Comparison of ENCODE assay signal across 9 mouse cellular contexts in genomic region chr14:102510387-102510786, GRCm38 (mm10).
DNase-seq lines count a peak whose midpoint lies in the region; ATAC-seq and TF ChIP-seq lines count a peak whose summit lies in the region.
"Had no signal": no experiment of that assay in that cellular context is flagged by ENCODE, and none has a peak within 500 bp of the region (broad histone marks: within the 10 kb centered on the region; RNA-seq: fewer than 3 reads in every experiment).

No protein-coding gene starts in this region.

- no peak for TF ChIP-seq EP300 in MEL (IDR thresholded peaks at IDR 0.05; ENCODE audit: low read depth in 1 of 2, low read length in 2 of 2)

- no peaks in the 10 kb centered on the region for H3K4me1 ChIP-seq in MEL (ENCODE audit: control insufficient read depth in 1 of 2, insufficient read depth in 2 of 2, low read length in 2 of 2)
- H3K4me1 ChIP-seq: stomach, embryonic 15.5 days had no signal

- no peaks in the 10 kb centered on the region for H3K79me2 ChIP-seq in MEL (ENCODE audit: control insufficient read depth, insufficient read depth, low read length, poor library complexity)

- H3K27ac ChIP-seq in MEL (ENCODE audit: control insufficient read depth, low read depth, low read length), result no peak overlapping the region
- H3K27ac ChIP-seq: stomach, embryonic 15.5 days had no signal

- peak; percentile 79 for TF ChIP-seq RAD21 in MEL (IDR thresholded peaks at IDR 0.05; ENCODE audit: low read depth, low read length)

- TF ChIP-seq POLR2A in MEL (IDR thresholded peaks at IDR 0.05; ENCODE audit: control insufficient read depth in 1 of 2, insufficient read depth in 1 of 2, low read depth in 1 of 2, low read length in 2 of 2, poor library complexity in 1 of 2), result no peak

- ATAC-seq in erythroid progenitor cell, adult 5-6 weeks (replicated peaks; ENCODE audit: low FRiP score, poor library complexity, severe bottlenecking), result no peak

- no peaks in the 10 kb centered on the region for H3K27me3 ChIP-seq in MEL (ENCODE audit: control insufficient read depth in 1 of 2, insufficient read depth in 2 of 2, low read length in 2 of 2)
- H3K27me3 ChIP-seq: stomach, embryonic 15.5 days had no signal

- H3K4me3 ChIP-seq in MEL (ENCODE audit: control insufficient read depth in 1 of 2, insufficient read depth in 1 of 2, low read depth in 2 of 2, low read length in 2 of 2), result no peak overlapping the region
- H3K4me3 ChIP-seq: stomach, embryonic 15.5 days had no signal

- DNase-seq in B cell, adult 2 months, result peak; percentile 72 to 73
- DNase-seq in MEL (ENCODE audit: low read depth, low spot score), result peak; percentile 51
- peak; percentile 50 for DNase-seq in cerebellum, adult 8-10 months
- DNase-seq in frontal cortex, postnatal 36 days (ENCODE audit: low spot score in 2 of 2), result peak; percentile 44 to 47
- DNase-seq in layer of hippocampus, adult 18-20 months (ENCODE audit: low spot score in 2 of 2), result peak; percentile 7 to 73
- peak; percentile 59 for DNase-seq in lung, postnatal 14 days
- DNase-seq in right cerebral cortex, postnatal 36 days (ENCODE audit: low spot score in 2 of 2), result peak; percentile 9

- no peaks in the 10 kb centered on the region for H3K9me3 ChIP-seq in MEL (replicated peaks; ENCODE audit: insufficient read depth, low read length)
- H3K9me3 ChIP-seq: stomach, embryonic 15.5 days had no signal

- TF ChIP-seq CTCF in MEL (IDR thresholded peaks at IDR 0.05 in 2 of 3, conservative IDR thresholded peaks at IDR 0.05 in 1 of 3; ENCODE audit: control insufficient read depth in 1 of 3, insufficient read depth in 1 of 3, low read depth in 2 of 3, low read length in 3 of 3, poor library complexity in 1 of 3, severe bottlenecking in 1 of 3), result peak; percentile 60 to 86 (median 79)

- H3K36me3 ChIP-seq in MEL (ENCODE audit: control insufficient read depth in 1 of 2, insufficient read depth in 2 of 2, low read length in 2 of 2), result no peaks in the 10 kb centered on the region
- H3K36me3 ChIP-seq: stomach, embryonic 15.5 days had no signal

- H3K9ac ChIP-seq in MEL (ENCODE audit: control insufficient read depth, low read depth, low read length, poor library complexity, severe bottlenecking), result no peak overlapping the region
- H3K9ac ChIP-seq: stomach, embryonic 15.5 days had no signal

TF ChIP-seq in MEL, 35 proteins besides CTCF, POLR2A, EP300 and RAD21:
- TF ChIP-seq MYC (IDR thresholded peaks at IDR 0.05; ENCODE audit: low read depth, low read length) (no peak), GATA1 (IDR thresholded peaks at IDR 0.05; ENCODE audit: low read depth, low read length) (no peak), ZC3H11A (IDR thresholded peaks at IDR 0.05; ENCODE audit: low read depth, low read length) (peak; percentile 73), SMC3 (IDR thresholded peaks at IDR 0.05; ENCODE audit: low read depth, low read length) (peak; percentile 80), TCF12 (IDR thresholded peaks at IDR 0.05; ENCODE audit: low read depth, low read length) (no peak), USF2 (IDR thresholded peaks at IDR 0.05; ENCODE audit: borderline replicate concordance in 1 of 2, insufficient read depth in 1 of 2, low read depth in 1 of 2, low read length in 2 of 2) (no peak), MXI1 (IDR thresholded peaks at IDR 0.05; ENCODE audit: low read depth, low read length) (no peak), POLR2AphosphoS2 (IDR thresholded peaks at IDR 0.05; ENCODE audit: low read length) (no peak), BHLHE40 (IDR thresholded peaks at IDR 0.05; ENCODE audit: borderline replicate concordance, low read depth, low read length) (no peak), NRF1 (IDR thresholded peaks at IDR 0.05; ENCODE audit: insufficient read depth, low read depth, low read length, poor library complexity, severe bottlenecking) (no peak), GABPA (IDR thresholded peaks at IDR 0.05; ENCODE audit: low read depth, low read length) (no peak), MYB (IDR thresholded peaks at IDR 0.05; ENCODE audit: low read depth, low read length) (no peak), USF1 (IDR thresholded peaks at IDR 0.05; ENCODE audit: low read depth, low read length) (no peak), RCOR1 (IDR thresholded peaks at IDR 0.05; ENCODE audit: low read depth, low read length) (no peak), ZMIZ1 (IDR thresholded peaks at IDR 0.05; ENCODE audit: low read depth, low read length) (no peak), NELFE (IDR thresholded peaks at IDR 0.05; ENCODE audit: low read depth, low read length) (no peak), CHD2 (IDR thresholded peaks at IDR 0.05; ENCODE audit: low read length) (no peak), ELF1 (IDR thresholded peaks at IDR 0.05; ENCODE audit: low read depth, low read length) (no peak)

Comparison
In these comparisons a context has a peak if more than half of its experiments do, and no peak if none do; other contexts are left out.
1. DNase-seq: peak in every context shown above with its lines; median percentile 72 in B cell, adult 2 months; 59 in lung, postnatal 14 days; 51 in MEL; 50 in cerebellum, adult 8-10 months; 46 in frontal cortex, postnatal 36 days; 40 in layer of hippocampus, adult 18-20 months; 9 in right cerebral cortex, postnatal 36 days.